In genomic region chr3:120541556-120542476, GRCm38 (mm10) we compare ENCODE assay signal across 11 mouse cellular contexts.
DNase-seq lines count a peak whose midpoint lies in the region; ATAC-seq and TF ChIP-seq lines count a peak whose summit lies in the region.
"Had no signal": no experiment of that assay in that cellular context is flagged by ENCODE, and none has a peak within 500 bp of the region (broad histone marks: within the 10 kb centered on the region; RNA-seq: fewer than 3 reads in every experiment).

No protein-coding gene starts in this region.

- H3K4me1 ChIP-seq in heart, embryonic 13.5 days, result peaks cover 13% of the 10 kb centered on the region
- no peaks in the 10 kb centered on the region for H3K4me1 ChIP-seq in hindbrain, embryonic 14.5 days (replicated peaks; ENCODE audit: control insufficient read depth, insufficient read depth, low read length)
- H3K4me1 ChIP-seq in midbrain, postnatal 0 days (ENCODE audit: insufficient read depth, low read length), result no peaks in the 10 kb centered on the region; the same call in 1 of the 2 replicates

- peak overlapping the region; percentile 65 for H3K4me2 ChIP-seq in heart, embryonic 13.5 days
- 0 out of 2 replicates have a peak overlapping the region, but pooled peaks have one; percentile 3 for H3K4me2 ChIP-seq in hindbrain, embryonic 14.5 days (replicated peaks)
- peak overlapping the region; percentile 24 for H3K4me2 ChIP-seq in midbrain, postnatal 0 days (ENCODE audit: low read depth, low read length, poor library complexity, severe bottlenecking)
- H3K4me2 ChIP-seq: liver, embryonic 11.5 days had no signal

- whole genome bisulfite sequencing in heart, embryonic 13.5 days, result 23% methylated on average over 21 of the region's 21 CpGs
- WGBS in hindbrain, embryonic 14.5 days, result 45% methylated on average over 21 of the region's 21 CpGs
- 35% methylated on average over 21 of the region's 21 CpGs for WGBS in midbrain, postnatal 0 days

- no peaks in the 10 kb centered on the region for H3K27me3 ChIP-seq in heart, embryonic 13.5 days (replicated peaks)
- no peaks in the 10 kb centered on the region for H3K27me3 ChIP-seq in hindbrain, embryonic 14.5 days (ENCODE audit: control insufficient read depth, insufficient read depth, low read length)
- H3K27me3 ChIP-seq in midbrain, postnatal 0 days (ENCODE audit: insufficient read depth, low read length), result no peaks in the 10 kb centered on the region

- H3K9me3 ChIP-seq in heart, embryonic 13.5 days, result no peaks in the 10 kb centered on the region
- H3K9me3 ChIP-seq in hindbrain, embryonic 14.5 days (ENCODE audit: control insufficient read depth, low read length), result no peaks in the 10 kb centered on the region
- no peaks in the 10 kb centered on the region for H3K9me3 ChIP-seq in midbrain, postnatal 0 days (ENCODE audit: low read length)

- H3K9ac ChIP-seq in heart, embryonic 13.5 days, result peak overlapping the region; percentile 64
- peak overlapping the region; percentile 9; the same call in 1 of the 2 replicates for H3K9ac ChIP-seq in hindbrain, embryonic 14.5 days
- H3K9ac ChIP-seq in midbrain, postnatal 0 days (replicated peaks; ENCODE audit: low read length, poor library complexity, severe bottlenecking), result no peak overlapping the region; the same call in 1 of the 2 replicates

- H3K27ac ChIP-seq in heart, embryonic 13.5 days (replicated peaks), result no peak overlapping the region
- H3K27ac ChIP-seq in hindbrain, embryonic 14.5 days, result 0 out of 2 replicates have a peak overlapping the region, but pooled peaks have one; percentile 3
- peak overlapping the region; percentile 32; the same call in 1 of the 2 replicates for H3K27ac ChIP-seq in midbrain, postnatal 0 days (ENCODE audit: low read depth, low read length)

- TF ChIP-seq CTCF in midbrain, postnatal 0 days (IDR thresholded peaks at IDR 0.05), result no peak

- no peak for DNase-seq in heart, postnatal 4 days
- peak; percentile 5 for DNase-seq in embryo, embryonic 9.5 days (ENCODE audit: extremely low spot score)
- DNase-seq in hindbrain, embryonic 14.5 days (ENCODE audit: low spot score), result no peak
- DNase-seq in midbrain, postnatal 0 days (ENCODE audit: low spot score), result peak; percentile 18
- no peak for DNase-seq in adrenal gland, postnatal 4 days (ENCODE audit: low spot score in 2 of 2)
- DNase-seq in cerebellum, adult 8-10 months, result no peak
- no peak for DNase-seq in testis, postnatal 14 days (ENCODE audit: low spot score)
- DNase-seq: kidney, adult 8-10 months had no signal

- H3K36me3 ChIP-seq in heart, embryonic 13.5 days, result no peaks in the 10 kb centered on the region
- H3K36me3 ChIP-seq in hindbrain, embryonic 14.5 days (replicated peaks; ENCODE audit: control insufficient read depth, insufficient read depth), result no peaks in the 10 kb centered on the region
- H3K36me3 ChIP-seq in midbrain, postnatal 0 days (ENCODE audit: insufficient read depth, low read length), result no peaks in the 10 kb centered on the region

- H3K4me3 ChIP-seq in heart, embryonic 13.5 days, result peak overlapping the region; percentile 35
- no peak overlapping the region for H3K4me3 ChIP-seq in hindbrain, embryonic 14.5 days (replicated peaks; ENCODE audit: low read length)
- no peak overlapping the region for H3K4me3 ChIP-seq in midbrain, postnatal 0 days (ENCODE audit: low read depth, low read length)
- H3K4me3 ChIP-seq: erythroblast, embryonic 14.5 days had no signal

- ATAC-seq in heart, embryonic 13.5 days (ENCODE audit: extremely low read depth, insufficient number of reproducible peaks, low FRiP score, low TSS enrichment), result no peak; the same call in 1 of the 2 replicates
- peak; percentile 60; the same call in 1 of the 2 replicates for ATAC-seq in hindbrain, embryonic 14.5 days (ENCODE audit: low FRiP score)
- no peak; the same call in 1 of the 2 replicates for ATAC-seq in midbrain, postnatal 0 days (ENCODE audit: low FRiP score)

Comparison
In these comparisons a context has a peak if more than half of its experiments do, and no peak if none do; other contexts are left out.
1. H3K4me2 ChIP-seq: peak in every context shown above with its lines; median percentile 65 in heart, embryonic 13.5 days; 24 in midbrain, postnatal 0 days; 3 in hindbrain, embryonic 14.5 days.
2. DNase-seq: peak in embryo, embryonic 9.5 days (single experiment) and midbrain, postnatal 0 days (single experiment); none in heart, postnatal 4 days (single experiment), hindbrain, embryonic 14.5 days (single experiment), adrenal gland, postnatal 4 days (0 of 2), cerebellum, adult 8-10 months (single experiment) and testis, postnatal 14 days (single experiment).